ENCODE assay signal across 7 mouse cellular contexts in genomic region chr4:126321111-126321853, GRCm38 (mm10). TPM values are rescaled to one million over a fixed set of nuclear protein-coding genes. Genes with fewer than 3 reads are reported as not detected.
DNase-seq lines count a peak whose midpoint lies in the region; ATAC-seq and TF ChIP-seq lines count a peak whose summit lies in the region.

TSS of gene Adprhl2 (minus strand) at chr4:126321703.

- under 1% methylated on average over 80 of the region's 80 CpGs for WGBS in intestine, postnatal 0 days
- WGBS in midbrain, embryonic 12.5 days: under 1% methylated on average over 79 of the region's 80 CpGs
- under 1% methylated on average over 80 of the region's 80 CpGs for WGBS in small intestine, adult 2 months

- H3K4me2 ChIP-seq in intestine, postnatal 0 days (replicated peaks; ENCODE audit: low read depth): peak within 1 kb of the TSS; percentile 86
- peak within 1 kb of the TSS; percentile 98 for H3K4me2 ChIP-seq in midbrain, embryonic 12.5 days (replicated peaks)

- peak; percentile 77 for ATAC-seq in intestine, postnatal 0 days
- ATAC-seq in midbrain, embryonic 12.5 days (ENCODE audit: low FRiP score, low read depth): peak; percentile 85

- no peaks in the 10 kb centered on the region for H3K27me3 ChIP-seq in intestine, postnatal 0 days (replicated peaks; ENCODE audit: control insufficient read depth, insufficient read depth, low read length)
- peaks cover 36% of the 10 kb centered on the region for H3K27me3 ChIP-seq in midbrain, embryonic 12.5 days
- 0 out of 2 replicates have a peak, but pooled peaks cover 2% of the 10 kb centered on the region for H3K27me3 ChIP-seq in small intestine, adult 2 months (ENCODE audit: control insufficient read depth, insufficient read depth, low read length)

- no peaks in the 10 kb centered on the region for H3K4me1 ChIP-seq in intestine, postnatal 0 days (replicated peaks; ENCODE audit: control insufficient read depth, insufficient read depth, low read length)
- peaks cover 23% of the 10 kb centered on the region for H3K4me1 ChIP-seq in midbrain, embryonic 12.5 days
- H3K4me1 ChIP-seq in small intestine, adult 2 months (ENCODE audit: control insufficient read depth, insufficient read depth, insufficient read length, low read length): peaks cover 2% of the 10 kb centered on the region; the same call in 1 of the 2 replicates

- H3K9ac ChIP-seq in intestine, postnatal 0 days (ENCODE audit: low read depth, low read length): peak within 1 kb of the TSS; percentile 82
- peak within 1 kb of the TSS; percentile 87 for H3K9ac ChIP-seq in midbrain, embryonic 12.5 days (replicated peaks)

- no peaks in the 10 kb centered on the region for H3K9me3 ChIP-seq in intestine, postnatal 0 days (ENCODE audit: control insufficient read depth)
- no peaks in the 10 kb centered on the region for H3K9me3 ChIP-seq in midbrain, embryonic 12.5 days

- peak within 1 kb of the TSS; percentile 78 for H3K27ac ChIP-seq in intestine, postnatal 0 days (ENCODE audit: low read depth, low read length)
- peak within 1 kb of the TSS; percentile 81 for H3K27ac ChIP-seq in midbrain, embryonic 12.5 days (replicated peaks)
- H3K27ac ChIP-seq in small intestine, adult 2 months (ENCODE audit: insufficient read depth, low read depth, low read length): no peak within 1 kb of the TSS

- peaks cover 22% of the 10 kb centered on the region for H3K36me3 ChIP-seq in intestine, postnatal 0 days (ENCODE audit: control insufficient read depth, insufficient read depth)
- peaks cover 21% of the 10 kb centered on the region for H3K36me3 ChIP-seq in midbrain, embryonic 12.5 days
- H3K36me3 ChIP-seq in small intestine, adult 2 months (ENCODE audit: control insufficient read depth, insufficient read depth, low read length): peaks cover 21% of the 10 kb centered on the region

- intact Hi-C loops in left cerebral cortex, postnatal 4 days (cut with DNase I): no loop called here

- DNase-seq in adrenal gland, adult 8-10 months: peak; percentile 93
- DNase-seq in embryo, embryonic 9.5 days (ENCODE audit: extremely low spot score): peak; percentile 99
- DNase-seq in gonadal fat pad, adult 2 months (ENCODE audit: low read depth): no peak
- peak; percentile 99 for DNase-seq in left cerebral cortex, postnatal 4 days

- peak; percentile 100 for TF ChIP-seq CTCF in intestine, postnatal 0 days (IDR thresholded peaks at IDR 0.05; ENCODE audit: low read depth)
- TF ChIP-seq CTCF in small intestine, adult 2 months (IDR thresholded peaks at IDR 0.05; ENCODE audit: extremely low read depth, insufficient read length, insufficient replicate concordance, low read depth, low read length): peak; percentile 100

- TF ChIP-seq POLR2A in small intestine, adult 2 months (IDR thresholded peaks at IDR 0.05; ENCODE audit: low read depth, low read length): peak; percentile 60

- peak within 1 kb of the TSS; percentile 93 for H3K4me3 ChIP-seq in intestine, postnatal 0 days (ENCODE audit: low read depth, low read length)
- H3K4me3 ChIP-seq in midbrain, embryonic 12.5 days: peak within 1 kb of the TSS; percentile 80
- peak within 1 kb of the TSS; percentile 84 for H3K4me3 ChIP-seq in small intestine, adult 2 months (ENCODE audit: low read depth, low read length)

RNA-seq across cellular contexts. Expression of gene Adprhl2, which starts in this region (rescaled TPM):
- total RNA-seq in adrenal gland, adult 8-10 months (2022): 10 to 100 TPM; 35.8 to 37.8 (median 37.2) TPM
- 34.5 and 38.0 TPM in 2 replicates for polyA plus RNA-seq in gonadal fat pad, adult 2 months (2012; rRNA removed)
- polyA plus RNA-seq in intestine, postnatal 0 days (2015; fragmentation: Nextera tagmentation; extraction: Ambion mirVana): 41.7 and 43.0 TPM in 2 replicates
- total RNA-seq in left cerebral cortex, postnatal 4 days (2021): 10 to 100 TPM; 37.8 to 39.5 TPM
- polyA plus RNA-seq in midbrain, embryonic 12.5 days (2016; fragmentation: Nextera tagmentation; extraction: Ambion mirVana): 67.2 and 70.5 TPM in 2 replicates
- 25.3 and 33.9 TPM in 2 replicates for polyA plus RNA-seq in small intestine, adult 2 months (2012; rRNA removed)
